Mouse (Mus musculus) G1E (cell line): ENCODE results near the gene Fpr2.

Source experiments
- CTCF ChIP-seq: IDR thresholded peaks from 2 replicates; pipeline ENCODE4 v1.5.1; 2012; ENCODE audit warnings: low read depth, low read length, inconsistent platforms, mixed read lengths
- GATA1 ChIP-seq: IDR thresholded peaks from 2 replicates; pipeline ENCODE4 v1.6.1; 2012; ENCODE audit warnings: borderline replicate concordance, low read length, inconsistent platforms, mixed read lengths
- POLR2AphosphoS5 ChIP-seq: IDR thresholded peaks from 2 replicates; pipeline ENCODE4 v1.6.1; 2012; ENCODE audit warnings: low read depth, low read length, inconsistent platforms; ENCODE audit not compliant: insufficient replicate concordance
- TAL1 ChIP-seq: conservative IDR thresholded peaks from 2 replicates; pipeline ENCODE4 v1.6.1; 2012; ENCODE audit warnings: low read depth, low read length, inconsistent platforms, mixed read lengths

GRCm38 (mm10) chr17:17860110-17860509, 27.5 kb upstream of the Fpr2 start:
- no peak for TF ChIP-seq CTCF
- TF ChIP-seq GATA1, result no peak
- TF ChIP-seq TAL1, result no peak
- no peak for TF ChIP-seq POLR2AphosphoS5
